Mouse (Mus musculus) ovary, postnatal 14 days (tissue): ENCODE data around the gene Tmcc1.

Experiments
- DNase-seq: peaks from one replicate; pipeline ENCODE4 v3.0.0; 2022; ENCODE audit warnings: low spot score

Tmcc1 gene

DNA sequence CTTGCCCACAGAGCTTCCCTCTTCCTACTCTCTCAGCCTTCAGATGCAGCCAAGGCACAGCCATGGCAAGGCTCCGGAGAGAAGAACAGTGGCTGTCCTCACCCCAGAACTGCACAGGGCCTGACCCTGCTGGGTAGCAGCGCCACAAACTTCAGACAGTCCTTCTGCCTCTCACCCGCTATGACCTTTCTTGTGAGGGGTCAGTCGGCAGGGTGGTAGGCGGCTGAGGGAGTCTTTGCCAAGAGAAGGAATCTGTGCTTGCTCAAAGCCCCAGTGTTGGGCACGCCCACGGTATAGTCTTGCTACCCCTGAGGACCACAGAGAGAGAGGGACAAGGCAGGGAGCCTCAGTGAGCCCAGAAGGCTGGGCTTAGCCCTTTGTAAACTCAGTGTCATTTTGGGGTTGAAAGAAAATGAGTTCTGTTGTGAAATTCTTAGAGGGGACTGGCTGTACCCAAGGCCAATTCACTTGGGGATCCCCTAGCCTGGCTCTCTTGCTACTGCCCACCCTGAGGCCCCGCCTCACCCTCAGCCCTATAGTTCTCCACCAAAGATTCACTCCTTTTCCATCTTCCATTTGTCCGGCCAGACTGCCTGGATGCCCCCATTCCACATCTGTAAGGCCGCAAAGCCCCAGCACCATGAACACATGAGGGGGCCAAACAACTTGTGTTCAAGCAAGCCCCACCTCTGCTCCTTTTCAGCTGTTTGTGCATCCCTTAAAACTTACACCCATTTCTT lies 201.2 kb downstream of the Tmcc1 start:
- DNase-seq = no peak

DNA sequence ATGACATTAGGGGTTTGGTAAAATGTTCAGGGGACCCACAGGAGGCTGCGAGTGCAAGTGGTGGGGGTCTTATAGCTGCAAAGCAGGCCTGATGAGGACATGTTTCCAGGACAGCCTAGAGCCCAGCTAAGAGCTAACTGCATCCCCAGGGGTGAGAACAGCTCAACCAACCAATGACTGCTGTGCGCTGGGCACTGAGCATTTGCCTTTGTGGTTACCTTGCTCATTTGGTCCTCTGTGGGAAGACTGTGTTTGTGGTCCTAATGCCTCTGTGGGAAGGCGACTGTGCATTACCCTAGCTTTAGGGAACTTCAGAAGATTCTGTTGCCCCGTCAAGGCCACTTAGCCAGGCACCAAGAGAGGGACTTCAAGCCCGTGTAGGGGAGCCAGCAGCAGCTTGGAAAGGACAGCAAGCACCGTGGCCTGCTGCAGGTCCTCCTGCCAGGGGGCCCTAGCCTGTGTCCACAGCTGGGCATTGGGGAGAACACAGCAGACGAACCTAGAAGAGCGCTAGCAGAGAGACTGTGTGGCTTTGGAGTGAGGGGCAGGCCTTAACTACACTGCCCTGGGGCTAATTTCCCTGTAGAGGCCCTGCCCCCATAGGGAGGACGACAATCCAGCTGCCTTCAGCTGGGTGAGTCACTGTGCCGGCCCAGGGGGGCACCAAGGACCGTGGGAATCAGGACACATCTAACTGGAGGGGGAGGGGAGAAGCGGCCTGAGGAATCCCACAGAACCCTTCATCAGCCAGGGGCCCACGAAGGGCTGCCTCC lies 202.0 kb downstream of the Tmcc1 start:
- DNase-seq = no peak

DNA sequence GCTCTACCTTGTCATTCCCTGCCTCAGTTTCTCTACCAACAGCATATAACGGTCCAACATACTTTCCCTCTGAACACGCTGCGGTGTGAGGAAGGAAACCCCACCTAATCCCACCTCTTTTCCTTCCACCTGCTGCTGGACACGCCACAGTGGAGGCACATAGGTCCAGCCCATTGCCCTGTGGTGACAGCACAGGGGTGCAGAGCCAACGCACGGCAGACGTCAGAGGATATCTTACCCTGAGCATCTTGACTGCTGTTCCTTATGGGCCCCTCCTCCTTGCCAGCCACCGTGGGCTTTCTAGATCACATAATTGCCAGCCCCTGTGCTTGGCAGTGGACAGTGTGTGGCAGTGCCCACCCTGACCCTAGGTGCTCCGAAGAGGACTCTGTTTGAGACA lies 202.8 kb downstream of the Tmcc1 start:
- no peak for DNase-seq

DNA sequence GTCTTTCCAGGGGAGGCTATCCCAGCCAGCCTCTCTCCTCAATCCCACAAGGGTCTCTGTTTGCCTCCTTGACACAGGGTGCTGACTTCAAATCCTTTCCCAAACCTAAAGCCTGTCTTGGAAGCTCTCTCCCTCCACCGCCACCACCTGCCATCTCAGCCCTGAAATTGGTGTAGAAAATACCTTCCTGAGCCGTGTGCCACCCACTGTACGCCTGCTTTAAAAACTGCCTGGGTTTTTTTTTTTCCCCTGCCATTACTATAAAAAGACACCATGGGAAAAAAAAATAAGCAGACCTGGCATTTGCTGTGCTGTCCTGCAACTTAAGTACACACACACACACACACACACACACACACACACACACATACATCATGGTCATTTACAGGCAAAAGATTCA lies 203.2 kb downstream of the Tmcc1 start:
- no peak for DNase-seq

DNA sequence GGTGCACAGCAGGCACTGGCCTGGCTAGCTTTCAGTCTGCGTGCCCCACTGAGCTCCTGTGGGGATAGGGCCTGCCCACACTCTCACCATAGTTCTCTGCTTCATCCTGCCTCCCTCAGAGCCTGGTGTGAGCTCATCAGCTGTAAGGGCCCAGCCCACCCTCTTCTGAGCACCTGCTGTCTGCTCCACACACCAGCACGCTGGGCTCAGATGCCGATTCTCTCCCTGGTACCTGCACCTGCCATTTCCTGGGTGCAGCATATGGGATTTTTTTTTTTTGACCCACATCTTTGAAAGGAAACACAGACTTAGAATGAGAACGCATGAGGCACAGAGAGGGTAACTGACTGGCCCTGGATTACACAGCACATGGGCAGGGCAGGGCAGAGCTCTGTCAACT lies 203.7 kb downstream of the Tmcc1 start:
- DNase-seq = no peak

DNA sequence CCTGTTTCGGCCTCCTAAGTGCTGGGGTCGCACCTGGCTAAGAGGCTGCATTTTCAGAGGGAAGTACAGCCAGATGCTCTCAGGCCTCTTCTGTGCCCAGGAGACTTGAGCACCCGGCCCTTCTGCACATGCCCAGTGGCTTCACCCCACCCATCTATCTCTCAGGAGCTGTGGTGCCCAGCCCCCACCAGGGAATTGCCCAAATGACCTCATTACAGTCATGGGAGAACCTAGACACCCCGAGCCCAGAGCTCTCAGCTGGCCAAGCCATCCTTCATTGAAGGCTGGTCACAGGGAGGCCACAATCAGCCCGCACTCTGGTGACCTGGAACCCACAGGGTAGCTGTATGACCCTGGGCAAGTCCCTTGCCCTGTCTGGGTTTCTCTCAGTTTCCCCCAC lies 204.3 kb downstream of the Tmcc1 start:
- DNase-seq = no peak

DNA sequence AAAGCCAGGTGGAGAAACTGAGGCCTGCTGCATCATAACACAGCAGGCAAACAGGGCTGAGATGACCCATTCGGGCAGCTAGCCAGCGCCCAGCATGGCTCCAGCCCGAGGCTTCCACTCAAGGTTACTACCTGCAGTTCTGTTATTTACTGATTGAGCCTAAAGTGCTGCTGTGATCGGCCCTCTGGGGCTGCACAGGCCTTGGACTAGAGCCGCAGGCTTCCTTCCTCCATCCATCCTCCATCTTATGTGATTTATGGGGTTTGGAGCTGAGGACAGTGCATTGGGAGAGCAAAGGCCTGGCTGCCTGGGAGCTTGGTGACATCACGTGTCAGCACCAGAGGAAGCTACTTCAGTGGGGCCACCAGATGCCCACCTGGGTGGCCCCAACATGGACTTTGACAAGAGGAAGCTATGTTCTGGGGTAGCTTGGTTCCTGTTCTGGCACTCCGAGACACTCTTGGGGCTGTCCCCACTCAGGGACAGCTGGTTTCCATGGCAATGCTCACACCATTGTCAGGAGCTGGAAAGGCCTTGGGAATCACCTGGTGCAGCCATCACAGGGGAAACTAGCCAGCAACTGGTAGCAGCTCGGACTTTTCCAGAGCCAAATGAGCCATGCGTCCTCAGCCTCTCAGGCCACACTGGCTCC lies 206.1 kb downstream of the Tmcc1 start:
- DNase-seq = no peak

DNA sequence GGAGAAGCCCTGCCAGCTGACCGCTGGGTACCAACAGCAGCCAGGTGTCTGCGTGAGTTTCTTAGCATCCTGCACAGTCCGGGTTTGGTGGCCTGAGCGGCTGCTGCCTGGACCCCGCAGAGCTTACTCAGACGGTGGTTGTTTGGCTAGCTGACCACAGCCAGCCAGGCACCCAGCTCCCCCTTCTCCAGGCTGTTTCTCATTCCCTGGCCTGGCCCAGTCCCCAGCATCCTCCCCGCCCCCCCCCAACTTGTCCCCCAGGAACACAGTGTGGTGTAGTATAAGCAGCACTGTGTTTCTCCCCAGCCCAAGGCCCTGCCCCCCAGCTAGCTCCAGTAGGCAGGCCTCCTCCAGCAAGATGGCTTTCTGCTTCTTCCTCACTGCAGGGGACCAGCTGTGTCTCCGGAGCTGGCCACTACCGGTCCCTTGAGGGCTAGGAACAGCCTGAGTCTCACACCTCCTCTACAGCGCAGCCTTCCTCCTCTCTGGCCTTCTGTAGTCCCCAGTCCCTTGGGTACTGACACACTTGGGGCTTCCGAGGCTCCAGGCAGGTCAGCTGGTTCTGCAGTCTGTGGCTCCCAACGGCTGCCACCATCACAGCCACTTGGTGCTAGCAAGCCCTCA lies 206.7 kb downstream of the Tmcc1 start:
- DNase-seq = no peak

DNA sequence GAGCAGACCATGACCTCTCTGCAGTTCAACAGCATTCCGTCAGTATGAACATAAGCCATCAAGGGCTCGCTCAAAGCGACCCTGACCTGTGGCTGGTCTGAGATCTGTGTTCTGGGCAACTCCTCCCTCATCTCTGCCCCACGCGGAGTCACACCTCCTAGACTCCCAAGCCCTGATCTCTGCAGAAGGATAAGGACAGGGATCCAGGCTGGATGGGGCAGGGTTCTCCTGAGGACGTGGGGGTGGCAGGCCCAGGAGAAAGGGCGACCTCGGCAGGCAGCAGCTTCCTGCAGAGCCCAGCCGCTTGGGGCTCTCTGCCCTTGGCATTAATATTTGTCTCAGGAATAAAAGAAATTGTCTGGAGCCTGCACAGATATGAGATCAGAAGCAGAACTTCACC lies 207.7 kb downstream of the Tmcc1 start:
- DNase-seq = no peak

DNA sequence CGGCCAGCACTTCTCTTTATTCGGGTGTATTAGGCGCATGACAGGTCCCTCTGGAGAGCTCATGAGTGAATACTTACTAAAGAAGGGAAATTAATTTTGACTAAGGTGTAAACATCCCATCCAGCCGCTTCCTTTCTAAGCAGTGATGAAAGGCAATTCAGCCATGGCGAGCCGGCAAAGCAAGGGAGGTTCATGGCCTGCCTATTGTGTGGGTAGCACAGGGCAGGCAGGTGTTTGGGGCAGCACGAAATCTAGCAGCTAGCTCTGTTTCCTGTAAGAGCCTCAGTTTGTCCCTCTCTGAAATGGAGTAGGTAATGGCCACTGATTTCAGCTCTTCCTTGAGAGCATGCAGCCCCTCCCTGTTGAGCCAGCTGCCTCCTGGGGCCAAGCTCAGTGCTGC lies 208.7 kb downstream of the Tmcc1 start:
- DNase-seq = no peak

DNA sequence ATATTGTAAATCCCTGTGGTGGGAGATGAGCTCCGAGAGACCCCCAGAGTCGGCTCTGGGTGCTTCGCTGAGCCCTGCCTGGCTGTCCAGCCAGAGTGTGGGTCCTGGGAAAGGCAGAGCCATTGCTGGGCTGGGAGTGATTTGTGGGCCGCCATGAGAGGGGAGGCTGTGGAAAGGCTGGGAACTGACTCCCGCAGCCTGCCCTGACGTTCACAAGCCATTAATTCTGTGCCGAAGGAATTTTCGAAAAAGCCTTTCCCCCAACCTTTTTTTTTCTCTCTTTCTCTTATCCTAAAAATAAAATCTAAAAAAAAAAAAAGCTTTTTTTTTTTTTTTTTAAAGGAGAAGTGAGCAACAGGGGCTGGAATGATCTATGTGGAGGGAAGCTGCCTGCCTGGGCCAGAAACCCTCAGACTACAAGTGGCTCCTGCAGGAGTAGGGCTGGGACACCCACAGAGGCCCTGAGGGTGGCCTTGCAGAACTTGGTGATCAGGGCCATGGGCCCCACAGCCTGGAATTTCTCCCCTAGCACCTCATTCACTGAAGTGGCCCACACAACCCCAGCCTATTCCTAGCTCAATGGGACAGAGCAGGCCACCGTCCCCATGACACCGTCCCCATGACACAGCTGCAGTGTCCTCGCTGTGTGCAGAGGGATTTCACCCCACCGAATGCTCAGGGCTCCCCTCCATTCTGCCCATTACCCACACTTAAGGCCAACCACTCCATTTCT lies 209.8 kb downstream of the Tmcc1 start:
- DNase-seq = no peak

DNA sequence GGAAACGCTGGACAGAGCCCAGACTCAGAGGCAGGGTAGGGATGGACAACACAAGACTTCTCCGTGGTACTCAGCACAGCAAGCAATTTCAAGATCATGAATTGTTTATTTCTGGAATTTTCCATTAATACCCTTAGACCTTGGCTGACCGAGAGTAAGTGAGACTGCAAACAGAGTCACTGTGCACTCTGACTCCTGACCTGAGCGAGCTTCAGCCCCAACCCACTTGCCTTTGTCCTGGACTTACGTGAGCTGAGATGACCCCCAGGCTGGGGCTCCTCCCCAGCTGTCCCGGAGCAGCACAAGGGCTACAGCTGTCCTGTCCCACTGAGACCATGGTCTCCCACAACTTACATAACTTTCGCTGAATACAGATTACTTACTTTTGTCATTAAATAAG lies 210.4 kb downstream of the Tmcc1 start:
- no peak for DNase-seq

DNA sequence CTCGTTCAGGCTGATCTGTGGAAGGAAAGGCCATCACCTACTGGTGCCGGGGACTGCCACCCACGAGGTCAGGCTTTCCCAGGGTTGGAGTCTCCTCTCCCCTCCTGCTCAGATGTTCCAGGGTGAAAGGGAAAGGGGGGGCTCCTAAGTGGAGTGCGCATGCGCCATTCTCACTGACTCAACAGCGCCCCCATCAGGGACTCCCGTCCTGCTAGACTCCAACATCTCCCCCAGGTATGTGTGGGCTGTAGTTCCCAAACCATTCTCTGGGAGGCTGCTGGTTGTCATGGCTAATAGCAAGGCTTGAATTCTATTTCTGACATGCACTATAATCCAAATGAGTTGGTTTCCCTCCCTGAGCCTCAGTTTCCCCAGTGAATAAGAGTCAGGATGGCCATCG lies 214.7 kb downstream of the Tmcc1 start:
- DNase-seq = no peak

DNA sequence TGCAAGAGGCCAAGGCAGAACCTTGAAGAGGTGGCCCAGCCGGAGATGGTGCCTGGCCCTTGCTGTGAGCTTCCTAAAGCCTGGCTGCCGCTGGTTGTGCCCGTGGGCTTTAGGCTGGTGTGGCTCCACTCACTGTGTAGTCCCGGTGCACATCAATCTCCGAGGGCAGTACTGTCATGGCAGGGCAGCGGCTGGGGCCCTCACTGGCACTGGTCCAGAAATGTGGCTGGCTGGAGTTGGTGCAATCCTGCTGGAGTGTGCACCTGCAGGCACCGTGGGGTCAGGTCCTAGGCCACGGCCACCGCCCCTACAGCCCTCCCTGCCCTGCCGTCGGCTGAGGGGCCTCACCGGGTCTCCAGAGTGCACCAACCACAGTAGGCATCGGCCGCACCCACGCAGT lies 215.5 kb downstream of the Tmcc1 start:
- no peak for DNase-seq

DNA sequence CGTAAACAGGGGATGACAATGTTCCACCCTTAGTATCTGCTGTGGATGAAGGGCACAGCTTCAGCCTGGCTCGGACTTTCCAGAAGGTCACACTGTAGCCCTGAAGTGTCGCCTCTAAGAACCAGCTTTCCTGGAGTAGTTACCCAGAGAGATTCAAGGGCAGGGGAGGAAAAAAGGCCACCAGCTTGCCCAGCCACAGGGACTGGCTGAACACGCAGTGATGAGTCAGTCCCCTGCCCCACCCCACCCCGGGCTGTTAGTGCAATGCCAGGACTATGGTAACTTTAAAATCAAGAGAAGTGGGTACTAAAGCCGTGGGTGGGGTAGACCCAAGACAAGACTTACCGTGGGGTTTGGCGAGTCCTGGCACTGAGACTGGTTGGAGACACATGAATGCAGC lies 217.7 kb downstream of the Tmcc1 start:
- no peak for DNase-seq

DNA sequence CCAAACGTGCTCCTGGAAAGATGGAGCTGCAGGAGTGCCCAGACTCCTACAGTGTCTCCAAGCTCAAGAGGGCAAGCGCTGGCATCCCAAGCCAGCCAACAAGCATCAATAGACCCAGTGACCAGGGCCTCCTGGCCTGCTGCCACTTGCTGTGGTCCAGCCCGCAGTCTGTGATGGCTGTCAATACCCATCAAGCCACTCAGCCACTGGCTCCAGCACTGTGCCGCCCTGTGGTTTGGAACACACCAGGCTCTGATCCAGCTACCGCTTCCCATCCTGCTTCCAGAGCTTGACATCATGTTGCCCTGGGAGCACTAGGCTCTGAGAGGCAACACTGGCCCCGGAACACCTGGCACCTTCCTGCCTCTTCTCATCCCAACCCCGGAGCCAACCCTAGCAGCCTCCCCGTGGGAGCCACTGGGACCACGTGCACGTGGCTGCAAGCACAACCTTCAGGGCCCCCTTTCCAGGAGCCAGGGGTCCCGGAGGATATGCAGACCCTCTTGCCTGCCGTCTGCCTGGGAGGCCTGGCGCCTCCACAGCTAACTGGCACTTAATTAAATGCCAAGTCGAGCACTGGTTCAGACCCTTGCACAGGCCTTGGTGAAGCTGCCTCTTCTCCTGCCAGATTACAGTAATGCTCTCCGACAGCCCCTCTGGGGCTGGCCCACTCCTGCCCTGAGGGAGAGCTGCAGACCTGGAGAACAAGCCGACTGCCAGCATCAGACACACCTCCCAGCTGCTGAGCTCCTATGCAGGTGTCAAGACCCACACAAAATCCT lies 219.2 kb downstream of the Tmcc1 start:
- DNase-seq = no peak

DNA sequence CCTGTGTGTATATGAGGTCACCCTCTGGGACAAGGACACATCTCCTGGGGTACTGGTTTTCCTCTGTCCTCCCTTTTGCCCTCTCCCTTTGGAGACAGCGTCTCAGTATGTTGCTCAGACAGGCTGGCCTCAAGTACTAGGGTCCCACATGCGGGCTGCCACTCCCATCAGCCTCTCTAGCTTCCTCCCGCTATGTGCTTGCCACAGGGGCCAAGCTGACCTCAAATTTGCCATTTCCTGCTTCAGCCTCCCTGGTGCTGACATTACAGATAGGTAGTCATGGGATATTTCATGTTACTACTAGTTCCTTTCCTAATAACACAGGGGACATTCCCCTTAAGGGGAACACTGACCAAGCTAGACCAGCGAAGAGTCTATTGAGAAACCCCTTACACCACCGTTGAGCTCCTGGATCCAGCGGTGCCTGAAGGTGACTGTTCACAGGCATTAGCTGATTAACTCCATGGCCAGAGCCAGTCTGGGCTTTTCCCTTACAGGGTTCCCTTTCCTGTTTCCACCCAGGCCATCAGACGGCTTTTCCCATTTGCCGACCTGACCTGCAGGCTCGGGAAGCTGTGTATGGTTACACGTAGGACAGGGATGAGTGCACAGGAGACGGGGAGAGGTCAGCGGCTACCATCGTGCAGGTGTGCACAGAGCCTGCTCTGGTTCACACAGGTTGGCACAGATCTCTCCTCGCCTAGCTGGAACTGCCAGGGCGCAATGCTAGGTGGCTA lies 220.0 kb downstream of the Tmcc1 start:
- no peak for DNase-seq

DNA sequence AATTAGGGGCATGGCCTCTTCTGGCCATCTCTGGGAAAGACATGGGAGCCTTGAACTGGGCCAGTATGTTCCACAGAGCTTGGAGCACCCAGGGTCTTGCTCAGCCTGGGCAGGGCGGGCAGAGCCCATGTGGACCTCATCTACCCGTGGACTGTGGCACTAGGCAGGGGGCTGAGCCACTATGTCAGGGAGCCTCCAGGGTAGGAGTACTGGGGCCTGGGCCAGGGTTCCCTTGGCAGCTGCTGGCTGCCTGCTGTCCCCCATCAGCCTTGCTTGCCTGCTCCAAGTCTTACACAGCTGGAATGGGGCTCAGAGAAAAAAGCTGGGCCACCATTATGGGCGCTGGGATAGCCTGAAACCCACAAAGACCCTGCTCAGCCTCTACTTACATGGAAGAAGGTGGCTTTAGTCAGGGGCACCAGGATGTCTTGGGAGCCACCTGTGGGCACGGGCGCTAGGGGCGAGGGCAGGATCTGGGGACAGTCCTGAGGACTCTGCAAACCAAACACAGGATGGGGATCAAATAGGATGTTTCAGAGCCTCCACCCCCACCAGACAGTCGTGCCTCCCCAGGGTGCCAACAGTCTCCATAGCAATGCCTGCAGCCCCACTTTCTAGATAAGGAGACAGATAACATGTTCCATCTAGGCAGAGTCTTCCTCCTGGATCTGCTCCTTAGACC lies 221.1 kb downstream of the Tmcc1 start:
- no peak for DNase-seq

DNA sequence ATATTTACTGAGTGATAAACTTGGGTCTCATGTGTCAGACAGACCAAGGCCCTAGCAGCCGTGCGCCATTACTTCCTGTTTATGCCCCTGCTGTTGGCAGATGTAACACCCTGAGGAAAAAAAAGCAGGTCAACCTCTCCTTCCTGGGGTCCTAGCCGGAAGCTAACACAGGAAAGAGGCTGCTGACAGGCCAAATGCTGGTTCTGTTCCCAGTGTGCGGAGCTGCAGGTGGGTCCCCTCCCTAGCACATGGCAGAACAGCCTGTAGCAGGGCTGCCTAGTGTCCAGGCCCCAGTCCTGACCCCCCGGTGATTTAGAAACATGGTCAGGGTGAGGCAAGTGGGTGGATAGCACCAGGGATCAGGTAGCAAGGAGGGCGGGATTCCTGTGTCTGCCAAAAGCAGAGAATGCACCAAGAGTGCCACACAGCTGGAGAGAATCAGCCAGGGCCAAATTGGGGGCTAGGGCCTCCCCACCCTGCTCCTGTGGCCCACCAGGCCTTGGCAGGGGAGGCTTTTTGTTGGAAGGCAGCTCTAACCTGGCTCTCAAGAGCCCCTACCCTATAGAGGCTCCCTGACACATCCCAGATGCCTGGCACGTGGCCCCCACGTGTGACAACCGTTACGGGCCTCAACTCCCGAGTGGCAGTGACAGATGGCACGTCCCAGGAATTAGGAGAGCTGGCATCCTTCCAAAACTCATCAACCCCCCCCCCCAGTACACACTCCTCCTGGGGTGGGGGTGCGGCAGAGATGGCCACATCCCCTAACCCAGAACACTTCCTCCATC lies 221.8 kb downstream of the Tmcc1 start:
- no peak for DNase-seq
